Mouse (Mus musculus) limb, embryonic 12.5 days (tissue): Measurements from ENCODE around the gene Apobr. TPM values are rescaled to one million over a fixed set of nuclear protein-coding genes. Genes with fewer than 3 reads are reported as not detected.

Source experiments
- ATAC-seq: fragments of 200-750 bp; cut with Nextera tagmentation; 2 replicates; pipeline ENCODE4 v1.8.0; 2017; ENCODE audit warnings: low read depth, moderate TSS enrichment; ENCODE audit not compliant: insufficient number of reproducible peaks, insufficient read depth, low FRiP score, low TSS enrichment
- H3K27ac ChIP-seq: fragments of 300-500 bp; sonication (generic); 2 replicates; pipeline ENCODE4 v1.5.1; 2016; ENCODE audit warnings: mild to moderate bottlenecking, moderate library complexity
- H3K27me3 ChIP-seq: fragments of 300-500 bp; sonication (generic); 2 replicates; pipeline ENCODE4 v1.6.1; 2016; ENCODE audit warnings: mild to moderate bottlenecking, moderate library complexity
- H3K36me3 ChIP-seq: fragments of 300-500 bp; sonication (generic); 2 replicates; pipeline ENCODE4 v1.6.1; 2016; ENCODE audit warnings: mild to moderate bottlenecking, moderate library complexity
- H3K4me1 ChIP-seq: fragments of 300-500 bp; sonication (generic); replicated peaks from 2 replicates; pipeline ENCODE4 v1.6.1; 2016
- H3K4me2 ChIP-seq: fragments of 300-500 bp; sonication (generic); 2 replicates; pipeline ENCODE4 v1.6.1; 2016; ENCODE audit warnings: mild to moderate bottlenecking, moderate library complexity
- H3K4me3 ChIP-seq: fragments of 300-500 bp; sonication (generic); replicated peaks from 2 replicates; pipeline ENCODE4 v1.5.1; 2016; ENCODE audit warnings: mild to moderate bottlenecking
- H3K9ac ChIP-seq: fragments of 300-500 bp; sonication (generic); replicated peaks from 2 replicates; pipeline ENCODE4 v1.6.1; 2016; ENCODE audit warnings: mild to moderate bottlenecking, moderate library complexity
- H3K9me3 ChIP-seq: fragments of 300-500 bp; sonication (generic); 2 replicates; pipeline ENCODE4 v1.6.1; 2016; ENCODE audit warnings: mild to moderate bottlenecking, moderate library complexity
- WGBS: fragments of 180-500 bp; shearing (Covaris S2); methylation state at CpG from one replicate; pipeline ENCODE4 v1.1.7; 2016; 5-methylcytosine and 5-hydroxymethylcytosine counted together
- polyA plus RNA-seq: library from polyadenylated mRNA; unstranded; fragments of >200 nt; fragmentation: Nextera tagmentation; extraction: Ambion mirVana; gene quantifications from 2 replicates; pipeline ENCODE4 v1.2.1, GENCODE M21; 2016

The Apobr gene
- polyA plus RNA-seq, result 0.56 and 0.90 TPM in 2 replicates

GRCm38 (mm10) chr7:126584506-126584977 lies at the start of gene Apobr:
TSS of gene Apobr (plus strand) at chr7:126584942.
- H3K4me2 ChIP-seq, result peak within 1 kb of the TSS; percentile 78
- whole genome bisulfite sequencing, result 71% methylated on average over 8 of the region's 8 CpGs

GRCm38 (mm10) chr7:126535766-126536165 lies 49.0 kb upstream of the Apobr start:
- Histone ChIP-seq H3K9ac (peak overlapping the region; percentile 70), H3K4me1 (no peaks in the 10 kb centered on the region), H3K36me3 (no peaks in the 10 kb centered on the region), H3K27me3 (peaks cover 26% of the 10 kb centered on the region), H3K4me3 (peak overlapping the region; percentile 49), H3K4me2 (peak overlapping the region; percentile 79), H3K9me3 (no peaks in the 10 kb centered on the region), H3K27ac (no peak overlapping the region)
- ATAC-seq, result no peak
- 3% methylated on average over 28 of the region's 28 CpGs for WGBS

More at GRCm38 (mm10) chr7:126584506-126584977, at the start of gene Apobr:
- ATAC-seq, result no peak
- Histone ChIP-seq H3K4me3 (peak within 1 kb of the TSS; percentile 50), H3K4me1 (peaks cover 16% of the 10 kb centered on the region), H3K36me3 (peaks cover 5% of the 10 kb centered on the region; the same call in 1 of the 2 replicates), H3K27ac (no peak within 1 kb of the TSS), H3K9ac (no peak within 1 kb of the TSS), H3K27me3 (peaks cover 31% of the 10 kb centered on the region), H3K9me3 (no peaks in the 10 kb centered on the region)

DNA sequence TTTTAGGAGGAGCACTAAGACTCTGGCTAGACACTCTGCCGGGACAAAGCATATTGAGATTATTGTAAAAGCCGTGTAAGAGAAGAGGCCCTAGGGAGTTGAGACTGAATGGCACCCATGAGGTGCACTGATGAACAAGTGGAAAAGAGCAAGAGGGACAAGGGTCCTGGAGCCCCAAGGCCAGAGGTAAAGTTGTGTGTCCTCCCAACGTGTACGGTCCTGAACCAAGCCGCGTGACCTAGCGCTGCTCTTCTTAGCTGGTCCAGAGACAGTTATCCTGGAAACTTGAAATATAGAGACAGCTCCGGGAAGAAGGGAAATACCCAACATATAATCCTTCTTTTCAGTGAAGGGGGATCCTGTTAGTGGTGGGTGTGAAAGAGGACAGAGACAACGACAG lies 48.3 kb upstream of the Apobr start:
- H3K9ac ChIP-seq, result no peak overlapping the region

GRCm38 (mm10) chr7:126537820-126538585 lies 46.7 kb upstream of the Apobr start:
- Histone ChIP-seq H3K27ac (no peak overlapping the region), H3K4me2 (no peak overlapping the region), H3K9ac (no peak overlapping the region), H3K4me3 (no peak overlapping the region), H3K4me1 (no peaks in the 10 kb centered on the region), H3K9me3 (no peaks in the 10 kb centered on the region), H3K36me3 (no peaks in the 10 kb centered on the region), H3K27me3 (peaks cover 26% of the 10 kb centered on the region)
- no peak for ATAC-seq
- WGBS, result 75% methylated on average over 5 of the region's 5 CpGs

More for the DNA sequence above, 48.3 kb upstream of the Apobr start:
- no peak for ATAC-seq
- no peak overlapping the region for H3K27ac ChIP-seq
- H3K36me3 ChIP-seq, result no peaks in the 10 kb centered on the region
- no peaks in the 10 kb centered on the region for H3K9me3 ChIP-seq
- H3K4me3 ChIP-seq, result peak overlapping the region; percentile 49
- no peaks in the 10 kb centered on the region for H3K4me1 ChIP-seq
- peak overlapping the region; percentile 79 for H3K4me2 ChIP-seq
- peaks cover 26% of the 10 kb centered on the region for H3K27me3 ChIP-seq
- 61% methylated on average over 9 of the region's 9 CpGs for WGBS

GRCm38 (mm10) chr7:126541661-126542060 lies 43.1 kb upstream of the Apobr start:
- H3K4me3 ChIP-seq, result no peak overlapping the region
- H3K36me3 ChIP-seq, result peaks cover 32% of the 10 kb centered on the region
- 85% methylated on average over 1 of the region's 1 CpGs for WGBS
- H3K9ac ChIP-seq, result no peak overlapping the region
- ATAC-seq, result no peak
- no peak overlapping the region for H3K4me2 ChIP-seq
- no peaks in the 10 kb centered on the region for H3K9me3 ChIP-seq
- H3K4me1 ChIP-seq, result no peaks in the 10 kb centered on the region
- H3K27me3 ChIP-seq, result peaks cover 6% of the 10 kb centered on the region
- no peak overlapping the region for H3K27ac ChIP-seq

- WGBS, result 87% methylated on average over 2 of the region's 2 CpGs
- H3K4me2 ChIP-seq, result no peak overlapping the region
- H3K9ac ChIP-seq, result no peak overlapping the region
- H3K36me3 ChIP-seq, result peaks cover 72% of the 10 kb centered on the region
- no peaks in the 10 kb centered on the region for H3K4me1 ChIP-seq
- no peak for ATAC-seq
- no peaks in the 10 kb centered on the region for H3K27me3 ChIP-seq
- no peaks in the 10 kb centered on the region for H3K9me3 ChIP-seq
- H3K27ac ChIP-seq, result no peak overlapping the region
- H3K4me3 ChIP-seq, result no peak overlapping the region
Measured at GRCm38 (mm10) chr7:126545631-126546030, 39.1 kb upstream of the Apobr start.

GRCm38 (mm10) chr7:126554796-126555195 lies 29.9 kb upstream of the Apobr start:
- Histone ChIP-seq H3K4me1 (no peaks in the 10 kb centered on the region), H3K4me3 (no peak overlapping the region), H3K27me3 (no peaks in the 10 kb centered on the region), H3K27ac (no peak overlapping the region), H3K9me3 (no peaks in the 10 kb centered on the region), H3K9ac (no peak overlapping the region), H3K4me2 (no peak overlapping the region), H3K36me3 (peaks cover 97% of the 10 kb centered on the region)
- no peak for ATAC-seq
- WGBS, result 94% methylated on average over 1 of the region's 1 CpGs

DNA sequence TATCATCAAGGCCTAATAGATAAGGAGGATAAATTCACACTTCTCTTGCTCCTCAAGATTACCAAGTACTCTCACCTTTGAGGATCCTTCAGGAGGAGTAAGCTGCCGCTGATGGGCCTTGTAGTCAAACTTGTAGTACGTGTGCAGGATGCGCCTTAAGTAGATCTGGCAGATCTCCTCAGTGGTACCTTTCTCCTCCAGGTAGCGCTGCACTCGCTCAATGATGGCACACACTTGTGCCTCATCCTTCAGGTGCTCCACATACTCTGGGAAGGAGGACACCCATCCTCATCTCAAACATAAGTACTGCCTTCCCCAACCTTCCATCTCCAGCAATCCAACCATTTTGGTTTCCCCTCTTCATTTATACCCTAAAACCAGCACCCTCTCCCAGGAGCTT lies 28.1 kb upstream of the Apobr start:
- 98% methylated on average over 5 of the region's 5 CpGs for WGBS
- Histone ChIP-seq H3K9me3 (no peaks in the 10 kb centered on the region), H3K4me3 (no peak overlapping the region), H3K4me2 (no peak overlapping the region), H3K27ac (no peak overlapping the region), H3K27me3 (no peaks in the 10 kb centered on the region), H3K4me1 (no peaks in the 10 kb centered on the region), H3K36me3 (peaks cover 96% of the 10 kb centered on the region), H3K9ac (no peak overlapping the region)
- no peak for ATAC-seq

DNA sequence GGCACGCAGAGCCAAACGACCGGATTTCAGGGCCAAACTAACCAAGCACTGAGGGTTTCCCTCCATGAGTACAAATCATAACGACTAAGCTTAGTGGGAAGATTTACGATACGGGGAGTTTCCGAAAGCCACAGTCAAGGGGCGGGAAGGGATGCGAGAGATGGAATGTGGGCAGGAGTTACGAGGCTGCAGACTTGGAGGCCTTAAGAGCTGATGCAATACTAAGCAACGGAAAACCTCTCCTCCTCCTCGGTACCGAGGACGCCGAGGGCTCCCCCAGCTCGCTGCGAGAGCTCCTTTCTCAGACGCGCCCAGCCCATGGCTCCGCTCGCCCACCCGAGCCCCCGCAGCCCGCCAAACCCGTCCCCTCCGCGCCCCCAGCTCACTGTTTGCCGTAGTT lies 19.0 kb upstream of the Apobr start:
- Histone ChIP-seq H3K27ac (peak overlapping the region; percentile 79), H3K4me2 (peak overlapping the region; percentile 79), H3K4me1 (peaks cover 2% of the 10 kb centered on the region; the same call in 1 of the 2 replicates), H3K36me3 (peaks cover 41% of the 10 kb centered on the region), H3K4me3 (peak overlapping the region; percentile 93), H3K27me3 (no peaks in the 10 kb centered on the region), H3K9me3 (no peaks in the 10 kb centered on the region), H3K9ac (peak overlapping the region; percentile 82)
- WGBS, result 1% methylated on average over 28 of the region's 28 CpGs
- no peak for ATAC-seq

- Histone ChIP-seq H3K36me3 (peaks cover 35% of the 10 kb centered on the region), H3K4me1 (peaks cover 2% of the 10 kb centered on the region; the same call in 1 of the 2 replicates), H3K4me2 (peak within 1 kb of the TSS; percentile 79), H3K27me3 (no peaks in the 10 kb centered on the region), H3K4me3 (peak within 1 kb of the TSS; percentile 93), H3K9me3 (no peaks in the 10 kb centered on the region), H3K9ac (peak within 1 kb of the TSS; percentile 82), H3K27ac (peak within 1 kb of the TSS; percentile 79)
- WGBS, result under 1% methylated on average over 46 of the region's 46 CpGs
- peak; percentile 97 for ATAC-seq
Measured at GRCm38 (mm10) chr7:126566094-126566765, 18.5 kb upstream of the Apobr start, which contains the start of gene Eif3c. TSS of gene Eif3c (minus strand) at chr7:126566411.

GRCm38 (mm10) chr7:126576946-126577345 lies 7.8 kb upstream of the Apobr start:
- Histone ChIP-seq H3K27ac (no peak overlapping the region), H3K27me3 (no peaks in the 10 kb centered on the region), H3K4me2 (no peak overlapping the region), H3K4me1 (peaks cover 5% of the 10 kb centered on the region; the same call in 1 of the 2 replicates), H3K36me3 (peaks cover 45% of the 10 kb centered on the region), H3K9ac (no peak overlapping the region), H3K4me3 (no peak overlapping the region), H3K9me3 (no peaks in the 10 kb centered on the region)
- no peak for ATAC-seq
- WGBS, result 54% methylated on average over 8 of the region's 8 CpGs
